Mouse (Mus musculus) kidney, embryonic 15.5 days (tissue): Measurements from ENCODE around the gene Ldlrad3. TPM values are rescaled to one million over a fixed set of nuclear protein-coding genes. Genes with fewer than 3 reads are reported as not detected.

Experiments
- ATAC-seq: fragments of 200-750 bp; cut with Nextera tagmentation; replicated peaks from 2 replicates; pipeline ENCODE4 v1.8.0; 2017; ENCODE audit warnings: moderate TSS enrichment; ENCODE audit not compliant: low FRiP score
- H3K27ac ChIP-seq: fragments of 300-500 bp; sonication (generic); 2 replicates; pipeline ENCODE4 v1.5.1; 2015; ENCODE audit warnings: mild to moderate bottlenecking, inconsistent platforms
- H3K27me3 ChIP-seq: fragments of 300-500 bp; sonication (generic); 2 replicates; pipeline ENCODE4 v1.6.1; 2015; ENCODE audit warnings: inconsistent platforms
- H3K36me3 ChIP-seq: fragments of 300-500 bp; sonication (generic); 2 replicates; pipeline ENCODE4 v1.6.1; 2015; ENCODE audit warnings: inconsistent platforms
- H3K4me1 ChIP-seq: fragments of 300-500 bp; sonication (generic); 2 replicates; pipeline ENCODE4 v1.6.1; 2015; ENCODE audit warnings: inconsistent platforms
- H3K4me2 ChIP-seq: fragments of 300-500 bp; sonication (generic); 2 replicates; pipeline ENCODE4 v1.6.1; 2015; ENCODE audit warnings: moderate library complexity, mild to moderate bottlenecking, inconsistent platforms
- H3K4me3 ChIP-seq: fragments of 300-500 bp; sonication (generic); replicated peaks from 2 replicates; pipeline ENCODE4 v1.5.1; 2015; ENCODE audit warnings: mild to moderate bottlenecking, inconsistent platforms
- H3K9ac ChIP-seq: fragments of 300-500 bp; sonication (generic); 2 replicates; pipeline ENCODE4 v1.6.1; 2015; ENCODE audit warnings: mild to moderate bottlenecking, inconsistent platforms
- H3K9me3 ChIP-seq: fragments of 300-500 bp; sonication (generic); replicated peaks from 2 replicates; pipeline ENCODE4 v1.6.1; 2016; ENCODE audit warnings: inconsistent platforms
- WGBS: fragments of 180-500 bp; shearing (Covaris S2); methylation state at CpG from one replicate; pipeline ENCODE4 v1.1.7; 2015; ENCODE audit warnings: mixed read lengths; 5-methylcytosine and 5-hydroxymethylcytosine counted together
- polyA plus RNA-seq: library from polyadenylated mRNA; unstranded; fragments of >200 nt; fragmentation: Nextera tagmentation; extraction: Ambion mirVana; gene quantifications from 2 replicates; pipeline ENCODE4 v1.2.1, GENCODE M21; 2015

Ldlrad3 gene
- polyA plus RNA-seq, 1 experiment from 2014 or later: 40.4 TPM

DNA sequence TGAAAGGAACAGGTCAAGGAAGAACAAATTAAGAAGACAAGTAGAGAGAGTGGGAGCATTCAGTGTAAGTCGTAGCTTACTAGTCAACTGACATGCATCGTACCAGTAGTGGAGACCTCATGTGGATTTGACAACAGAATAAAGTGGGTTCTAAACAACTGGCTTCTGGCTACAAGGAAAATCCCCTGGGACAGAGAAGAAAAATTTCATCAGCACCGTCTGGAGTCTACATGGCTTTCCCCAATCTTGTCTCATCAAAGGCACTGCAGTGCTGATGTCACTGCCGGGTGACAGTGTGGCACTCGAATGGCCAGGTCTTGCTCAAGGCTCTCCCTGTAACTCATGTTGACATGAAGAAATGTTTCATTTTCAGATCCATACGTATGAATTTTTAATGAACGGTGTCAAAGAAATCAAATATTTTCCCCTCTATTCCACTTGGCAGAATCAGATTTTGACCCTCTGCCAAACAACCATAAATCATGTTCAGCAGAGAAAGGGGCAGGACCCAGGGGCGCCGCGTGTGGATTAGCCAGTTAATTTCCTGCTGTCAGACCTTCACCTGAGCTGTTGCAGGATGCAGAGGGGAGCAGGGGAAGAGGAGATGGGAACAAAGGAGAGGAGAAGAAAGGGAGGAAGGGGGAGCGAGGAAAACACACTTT is 187.1 kb downstream of the Ldlrad3 start:
- no peaks in the 10 kb centered on the region for H3K9me3 ChIP-seq
- peaks cover 56% of the 10 kb centered on the region for H3K4me1 ChIP-seq
- WGBS: 36% methylated on average over 11 of the region's 11 CpGs
- H3K4me2 ChIP-seq: no peak overlapping the region
- no peaks in the 10 kb centered on the region for H3K36me3 ChIP-seq
- peak overlapping the region; percentile 37; the same call in 1 of the 2 replicates for H3K27ac ChIP-seq
- H3K4me3 ChIP-seq: no peak overlapping the region
- ATAC-seq: 0 out of 2 replicates have a peak, but pooled peaks have one; percentile 30
- H3K9ac ChIP-seq: no peak overlapping the region
- H3K27me3 ChIP-seq: no peaks in the 10 kb centered on the region

DNA sequence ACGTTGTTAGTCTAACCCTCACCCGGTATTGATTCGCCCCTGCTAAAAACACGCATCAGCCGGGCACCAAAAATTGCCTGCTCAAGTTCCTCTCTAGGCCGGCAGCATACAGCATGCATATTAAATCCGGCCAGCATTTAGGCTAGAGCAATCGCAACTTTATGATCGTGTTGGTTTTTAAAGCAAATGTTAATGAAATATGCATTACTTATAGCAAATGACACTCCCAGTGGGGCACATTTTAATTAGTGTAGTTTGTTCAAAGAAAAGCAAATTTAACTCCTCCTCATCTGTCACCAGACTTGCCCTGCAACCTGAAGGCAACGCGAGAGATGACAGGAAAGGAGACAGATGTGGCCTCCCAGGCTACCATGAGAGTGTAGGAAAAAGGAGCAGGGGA is 189.2 kb downstream of the Ldlrad3 start:
- H3K4me3 ChIP-seq: no peak overlapping the region
- no peak for ATAC-seq
- H3K27me3 ChIP-seq: no peaks in the 10 kb centered on the region
- 68% methylated on average over 11 of the region's 11 CpGs for WGBS
- H3K9ac ChIP-seq: no peak overlapping the region
- H3K4me1 ChIP-seq: peaks cover 50% of the 10 kb centered on the region
- no peak overlapping the region for H3K4me2 ChIP-seq
- no peaks in the 10 kb centered on the region for H3K36me3 ChIP-seq
- H3K27ac ChIP-seq: no peak overlapping the region
- no peaks in the 10 kb centered on the region for H3K9me3 ChIP-seq

DNA sequence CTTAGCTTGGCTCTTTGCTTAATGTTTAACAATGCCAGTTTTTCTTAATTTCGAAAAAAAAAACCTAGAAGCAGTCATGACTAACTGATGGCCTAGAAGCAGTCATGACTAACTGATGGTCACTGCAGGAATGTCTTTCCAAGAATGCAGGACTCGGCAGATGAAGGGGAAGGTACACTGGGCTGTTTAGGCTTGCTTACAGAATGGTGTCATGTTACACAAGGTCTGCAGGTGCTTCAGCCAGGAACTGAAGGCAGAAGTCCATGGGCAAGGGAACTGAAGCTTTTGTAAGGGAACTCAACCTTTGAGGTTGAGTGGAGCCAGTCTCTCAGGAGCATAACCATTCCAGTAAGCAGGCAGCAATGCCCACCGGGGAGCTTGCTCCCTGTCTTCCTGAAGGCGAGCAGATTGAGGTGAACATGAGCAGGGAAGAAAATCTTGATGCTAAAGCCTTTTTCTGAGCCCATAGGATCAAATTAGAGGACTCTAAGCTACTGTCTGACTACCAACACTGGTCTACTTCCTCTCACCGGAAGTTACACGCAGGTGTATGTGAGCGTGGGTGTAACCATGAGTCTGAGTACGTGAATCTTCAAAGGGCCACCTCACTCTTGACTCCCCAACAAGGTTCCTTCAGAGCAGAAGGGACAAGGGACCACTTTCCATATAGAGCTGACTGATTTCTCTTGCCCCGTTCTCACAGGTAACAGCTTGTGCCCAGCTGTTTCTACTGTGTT is 193.4 kb downstream of the Ldlrad3 start:
- ATAC-seq: peak; percentile 74
- no peaks in the 10 kb centered on the region for H3K36me3 ChIP-seq

DNA sequence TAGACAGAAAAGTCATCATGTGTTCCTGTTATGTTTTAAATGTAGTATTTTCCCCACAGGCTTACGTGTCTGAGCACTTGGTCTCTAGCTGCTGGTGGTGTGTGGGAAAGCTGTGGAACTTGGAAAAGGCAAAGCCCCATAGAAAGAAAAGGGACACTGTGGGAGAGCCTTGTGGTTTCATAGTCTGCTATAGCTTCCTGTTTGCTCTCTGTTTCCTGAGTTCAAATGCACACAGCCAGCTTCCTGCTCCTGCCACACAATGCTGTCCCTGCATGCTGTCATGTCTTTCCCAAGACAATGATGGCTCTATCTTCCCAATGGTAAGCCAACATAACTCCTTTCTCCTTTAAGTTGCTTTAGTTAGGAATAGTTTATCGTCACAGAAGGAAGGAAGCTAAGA is 194.5 kb downstream of the Ldlrad3 start:
- Histone ChIP-seq H3K36me3 (no peaks in the 10 kb centered on the region), H3K9ac (no peak overlapping the region), H3K4me2 (no peak overlapping the region), H3K27me3 (no peaks in the 10 kb centered on the region), H3K4me1 (peaks cover 43% of the 10 kb centered on the region), H3K9me3 (no peaks in the 10 kb centered on the region), H3K4me3 (no peak overlapping the region), H3K27ac (peak overlapping the region; percentile 51; the same call in 1 of the 2 replicates)
- 79% methylated on average over 2 of the region's 2 CpGs for WGBS
- no peak for ATAC-seq

More for the DNA sequence above, 193.4 kb downstream of the Ldlrad3 start:
- H3K9ac ChIP-seq: no peak overlapping the region
- peaks cover 40% of the 10 kb centered on the region for H3K4me1 ChIP-seq
- H3K9me3 ChIP-seq: no peaks in the 10 kb centered on the region
- no peak overlapping the region for H3K4me2 ChIP-seq
- H3K27me3 ChIP-seq: no peaks in the 10 kb centered on the region
- H3K4me3 ChIP-seq: no peak overlapping the region
- peak overlapping the region; percentile 78 for H3K27ac ChIP-seq
- 72% methylated on average over 9 of the region's 9 CpGs for WGBS

DNA sequence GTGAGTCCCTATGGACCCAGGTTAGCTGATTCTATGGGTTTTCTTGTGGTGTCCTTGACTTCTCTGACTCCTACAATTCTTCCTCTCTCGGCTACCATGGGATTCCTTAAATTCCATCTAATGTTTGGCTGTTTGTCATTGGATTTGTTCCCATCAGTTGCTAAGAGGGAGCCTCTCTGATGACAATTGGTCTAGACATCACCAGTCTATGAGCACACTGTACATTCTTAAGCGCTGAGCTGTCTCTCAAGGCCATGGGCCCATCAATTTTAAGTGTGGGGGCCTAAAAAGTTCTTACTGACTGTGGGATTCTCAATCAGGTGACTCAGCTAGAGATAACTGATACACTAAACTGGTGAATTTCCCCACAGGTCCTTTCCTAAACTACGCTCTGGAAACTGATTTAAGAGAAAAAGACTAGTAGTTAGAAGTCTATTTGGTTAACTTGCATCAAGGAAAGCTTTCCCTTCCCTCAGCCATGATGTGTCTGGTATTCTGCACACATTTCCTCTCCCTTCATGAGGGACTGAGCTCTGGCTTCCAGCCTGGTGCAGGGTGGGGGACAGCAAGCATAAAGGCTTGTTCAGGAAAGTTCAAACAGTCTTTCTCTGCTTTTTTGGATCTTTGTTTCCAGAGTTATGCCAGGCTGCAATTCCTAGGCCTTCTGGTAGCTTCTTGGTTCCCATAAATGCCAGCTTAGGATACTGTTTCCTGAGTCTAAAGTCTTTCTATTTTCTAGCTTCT is 199.7 kb downstream of the Ldlrad3 start:
- Histone ChIP-seq H3K9ac (no peak overlapping the region), H3K4me1 (peaks cover 43% of the 10 kb centered on the region), H3K36me3 (no peaks in the 10 kb centered on the region), H3K9me3 (no peaks in the 10 kb centered on the region), H3K27ac (0 out of 2 replicates have a peak overlapping the region, but pooled peaks have one; percentile 0), H3K4me2 (no peak overlapping the region), H3K4me3 (no peak overlapping the region), H3K27me3 (no peaks in the 10 kb centered on the region)
- 82% methylated on average over 3 of the region's 3 CpGs for WGBS
- no peak for ATAC-seq

DNA sequence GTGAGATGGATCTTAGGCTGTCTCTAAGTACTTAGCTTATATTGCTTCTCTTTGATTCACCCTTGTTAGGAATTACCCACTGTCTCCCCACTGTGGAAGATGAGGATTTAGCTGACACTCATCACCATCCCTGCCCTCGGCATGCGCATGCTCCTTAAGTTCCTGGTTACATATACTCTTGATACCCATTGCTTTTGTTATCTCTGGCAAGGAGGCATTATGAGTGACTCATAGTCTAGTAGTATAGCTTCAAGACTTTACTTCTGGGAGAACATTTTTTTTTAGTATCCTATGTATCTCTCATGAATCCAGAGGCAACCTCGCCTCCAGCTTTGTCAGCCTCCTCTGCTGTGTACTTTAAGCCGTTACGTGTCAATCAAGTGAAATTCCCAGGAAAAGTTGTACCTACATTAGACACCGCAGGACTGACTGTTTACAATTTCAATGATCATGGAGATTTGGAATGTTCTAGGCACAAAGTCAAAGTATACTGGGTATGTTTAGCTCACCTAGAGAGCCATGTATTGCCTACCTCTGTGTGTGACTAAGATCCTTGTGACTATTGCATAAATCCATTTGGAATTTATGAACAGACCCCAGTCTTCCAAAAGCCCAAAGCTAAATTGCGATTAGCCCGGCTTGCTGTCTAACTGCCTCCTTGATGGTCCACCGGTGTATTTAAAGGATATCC is 202.2 kb downstream of the Ldlrad3 start:
- Histone ChIP-seq H3K27ac (no peak overlapping the region), H3K4me3 (no peak overlapping the region), H3K27me3 (no peaks in the 10 kb centered on the region; the same call in 1 of the 2 replicates), H3K9ac (no peak overlapping the region), H3K4me2 (no peak overlapping the region), H3K36me3 (no peaks in the 10 kb centered on the region), H3K9me3 (no peaks in the 10 kb centered on the region), H3K4me1 (peaks cover 39% of the 10 kb centered on the region)
- no peak for ATAC-seq
- WGBS: 86% methylated on average over 9 of the region's 9 CpGs

DNA sequence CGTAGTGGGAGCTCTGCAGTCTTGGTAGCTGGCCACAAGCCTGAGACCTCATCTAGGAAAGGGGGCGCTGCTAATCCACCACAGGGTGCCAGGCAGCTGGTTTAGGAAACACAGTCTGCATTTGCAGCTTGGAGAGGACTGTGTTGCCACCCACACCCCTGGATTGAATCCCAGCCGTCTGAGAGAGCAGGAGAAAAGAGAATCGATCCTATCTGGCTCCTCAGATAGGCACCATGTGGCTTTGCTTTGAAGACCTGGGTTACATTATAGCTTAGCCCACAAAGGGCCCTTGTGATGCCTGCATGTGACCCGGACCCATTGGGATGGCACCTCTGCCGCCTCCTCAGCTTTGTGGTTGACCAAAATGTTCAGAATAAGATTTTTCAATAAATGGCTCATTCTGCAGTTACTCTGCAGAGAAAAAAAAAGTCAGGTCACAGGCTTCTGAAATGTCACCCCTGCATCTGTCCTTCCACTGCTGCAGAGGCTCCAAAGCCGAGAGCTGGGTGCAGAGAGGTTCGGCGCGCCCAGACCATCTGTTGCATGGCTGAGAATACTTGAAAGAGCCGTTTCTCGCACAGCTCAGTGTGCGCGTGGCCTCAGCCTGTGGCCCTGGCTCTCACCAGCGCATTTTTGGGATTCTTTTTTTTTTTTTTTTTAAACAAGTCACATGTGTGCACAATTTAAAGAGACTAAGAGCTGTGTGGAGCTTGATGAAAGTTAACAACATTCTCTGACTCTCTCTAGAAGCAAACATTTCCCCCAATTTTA is 202.9 kb downstream of the Ldlrad3 start:
- ATAC-seq: peak; percentile 52; the same call in 1 of the 2 replicates
- H3K4me1 ChIP-seq: peaks cover 44% of the 10 kb centered on the region
- H3K4me2 ChIP-seq: no peak overlapping the region
- no peaks in the 10 kb centered on the region; the same call in 1 of the 2 replicates for H3K27me3 ChIP-seq
- 43% methylated on average over 15 of the region's 15 CpGs for WGBS
- H3K9me3 ChIP-seq: no peaks in the 10 kb centered on the region
- no peaks in the 10 kb centered on the region for H3K36me3 ChIP-seq
- H3K9ac ChIP-seq: no peak overlapping the region
- no peak overlapping the region for H3K4me3 ChIP-seq
- H3K27ac ChIP-seq: 0 out of 2 replicates have a peak overlapping the region, but pooled peaks have one; percentile 13

DNA sequence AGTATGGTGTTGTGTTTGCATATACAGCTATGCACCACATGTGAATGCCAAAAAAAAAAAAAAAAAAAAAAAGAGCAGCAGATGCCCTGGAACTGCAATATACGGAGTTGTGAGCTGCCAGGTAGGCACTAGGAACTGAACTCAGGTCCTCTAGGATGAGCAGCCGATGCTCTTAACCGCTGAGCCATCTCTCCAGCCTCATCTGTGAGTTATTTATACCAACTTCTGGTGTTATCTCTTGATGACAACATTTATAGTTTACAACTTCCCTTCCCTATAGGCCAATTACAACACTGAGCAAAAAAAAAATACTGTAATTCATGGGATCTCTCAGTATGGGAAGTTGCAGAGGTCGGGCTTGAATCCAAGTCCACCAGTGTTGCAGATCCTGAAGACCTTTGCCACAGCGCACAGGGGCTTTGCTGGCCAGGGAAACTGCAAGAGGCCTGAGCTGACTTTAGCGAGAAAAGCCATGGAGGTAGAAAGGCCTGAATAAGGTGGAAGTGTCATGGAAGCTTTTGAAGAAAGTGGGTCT is 204.2 kb downstream of the Ldlrad3 start:
- Histone ChIP-seq H3K36me3 (no peaks in the 10 kb centered on the region), H3K27me3 (no peaks in the 10 kb centered on the region; the same call in 1 of the 2 replicates), H3K9me3 (no peaks in the 10 kb centered on the region), H3K4me1 (peaks cover 39% of the 10 kb centered on the region), H3K4me3 (no peak overlapping the region), H3K9ac (no peak overlapping the region), H3K27ac (no peak overlapping the region), H3K4me2 (no peak overlapping the region)
- 65% methylated on average over 6 of the region's 6 CpGs for WGBS
- no peak for ATAC-seq

DNA sequence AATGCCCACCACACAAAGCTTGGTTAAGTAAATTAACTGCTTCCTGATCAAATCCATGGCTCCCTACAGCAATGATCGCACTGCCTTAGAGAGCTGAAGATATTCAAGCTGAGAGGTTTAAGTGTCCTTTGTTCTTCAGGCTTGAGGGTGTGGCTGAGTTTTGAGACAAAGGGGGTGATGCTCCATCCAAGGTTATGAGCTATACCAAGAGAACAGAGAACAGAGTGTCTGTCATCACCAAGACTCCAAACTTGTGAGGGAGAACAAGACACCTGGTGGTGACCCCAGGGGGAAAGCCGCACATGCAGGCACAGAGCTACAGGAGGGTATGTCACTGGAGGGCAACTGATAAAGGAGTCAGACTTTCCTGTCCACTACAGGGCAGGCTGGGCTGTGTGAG is 205.0 kb downstream of the Ldlrad3 start:
- Histone ChIP-seq H3K4me1 (peaks cover 38% of the 10 kb centered on the region), H3K27me3 (no peaks in the 10 kb centered on the region; the same call in 1 of the 2 replicates), H3K36me3 (no peaks in the 10 kb centered on the region), H3K4me2 (no peak overlapping the region), H3K9ac (no peak overlapping the region), H3K9me3 (no peaks in the 10 kb centered on the region), H3K4me3 (no peak overlapping the region), H3K27ac (no peak overlapping the region)
- ATAC-seq: no peak
- WGBS: 85% methylated on average over 2 of the region's 2 CpGs

DNA sequence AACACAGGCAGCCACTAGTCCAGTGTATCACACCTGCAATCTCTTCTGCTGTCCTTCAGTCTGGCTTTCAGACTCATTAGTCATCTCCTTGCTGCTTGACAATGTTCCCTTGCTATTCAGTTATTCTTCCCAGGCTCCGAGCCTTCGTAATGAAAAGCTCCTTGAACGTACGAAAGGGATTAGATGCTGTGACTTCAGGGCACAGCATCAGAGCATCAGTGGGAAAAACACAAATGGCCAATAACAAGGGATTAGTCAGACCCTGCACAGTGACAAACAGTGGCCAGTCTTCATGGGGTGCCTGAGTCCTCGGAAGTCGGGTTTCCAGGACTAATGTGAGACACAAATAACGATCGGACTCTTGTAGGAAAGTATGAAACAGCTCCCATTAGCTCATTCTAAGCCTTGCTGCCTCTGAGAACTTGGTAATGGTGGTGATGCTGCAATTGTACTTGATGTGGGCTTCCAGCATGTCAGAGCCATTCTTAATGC is 205.7 kb downstream of the Ldlrad3 start:
- no peaks in the 10 kb centered on the region for H3K9me3 ChIP-seq
- H3K27ac ChIP-seq: no peak overlapping the region
- no peak overlapping the region for H3K4me3 ChIP-seq
- 94% methylated on average over 8 of the region's 8 CpGs for WGBS
- H3K27me3 ChIP-seq: no peaks in the 10 kb centered on the region; the same call in 1 of the 2 replicates
- no peaks in the 10 kb centered on the region for H3K36me3 ChIP-seq
- H3K4me1 ChIP-seq: peaks cover 34% of the 10 kb centered on the region
- no peak for ATAC-seq
- no peak overlapping the region for H3K9ac ChIP-seq
- H3K4me2 ChIP-seq: no peak overlapping the region
